Mouse (Mus musculus): ENCODE results near the gene Setd4. TPM values are rescaled to one million over a fixed set of nuclear protein-coding genes. Genes with fewer than 3 reads are reported as not detected.

The Setd4 gene
- polyA plus RNA-seq, 1 experiment from 2014 or later: 17.0 TPM

DNA sequence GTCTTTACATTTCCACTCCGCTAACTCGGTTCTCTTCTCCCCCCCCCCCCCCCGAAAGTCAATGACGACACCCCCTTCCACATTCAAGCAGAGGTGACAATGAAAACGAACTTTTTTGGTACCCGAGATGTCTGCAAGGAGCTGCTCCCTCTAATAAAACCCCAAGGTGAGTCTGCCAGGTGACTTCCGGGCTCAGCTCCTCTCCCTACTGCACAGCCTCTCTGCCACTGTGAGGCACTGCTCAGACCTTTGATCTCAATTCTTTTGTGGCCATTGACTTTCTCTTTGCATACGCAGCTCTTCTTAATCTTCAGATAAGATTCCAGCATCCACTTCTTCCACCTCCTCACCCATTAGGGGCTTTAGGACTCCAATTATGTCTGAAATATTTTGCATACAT, 4.9 kb upstream of the Setd4 start:
- H3K4me3 ChIP-seq (replicated peaks): peak overlapping the region; percentile 81
- peaks cover 17% of the 10 kb centered on the region for H3K4me1 ChIP-seq
- 64% methylated on average over 8 of the region's 8 CpGs for WGBS
- ATAC-seq (ENCODE audit: insufficient number of reproducible peaks, low FRiP score, low TSS enrichment, low read depth): no peak
- H3K36me3 ChIP-seq: peaks cover 18% of the 10 kb centered on the region; the same call in 1 of the 2 replicates
- no peaks in the 10 kb centered on the region for H3K9me3 ChIP-seq (replicated peaks)
- H3K27ac ChIP-seq (replicated peaks): no peak overlapping the region
- no peaks in the 10 kb centered on the region for H3K27me3 ChIP-seq
- H3K9ac ChIP-seq: no peak overlapping the region
- peak overlapping the region; percentile 81 for H3K4me2 ChIP-seq (replicated peaks)

DNA sequence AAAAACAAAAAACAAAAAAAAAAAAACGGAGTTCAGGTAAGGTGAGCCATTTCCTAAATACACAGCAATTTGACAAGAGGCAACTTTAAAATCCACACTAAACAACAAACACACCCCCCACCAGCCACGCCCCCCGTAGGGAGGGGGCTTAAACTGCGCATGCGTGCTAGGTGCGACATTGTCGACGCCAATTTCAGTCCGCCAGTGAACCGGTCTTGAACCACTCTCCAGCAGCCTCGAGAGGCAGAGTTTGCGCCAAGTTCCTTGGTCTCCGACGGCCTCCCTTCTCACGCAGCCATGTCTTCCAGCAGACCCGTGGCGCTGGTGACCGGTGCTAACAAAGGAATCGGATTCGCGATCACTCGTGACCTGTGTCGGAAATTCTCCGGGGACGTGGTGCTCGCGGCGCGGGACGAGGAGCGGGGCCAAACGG, 3.8 kb upstream of the Setd4 start:
- Histone ChIP-seq H3K27me3 (no peaks in the 10 kb centered on the region), H3K4me2 (replicated peaks) (peak overlapping the region; percentile 81), H3K9me3 (replicated peaks) (no peaks in the 10 kb centered on the region), H3K27ac (replicated peaks) (peak overlapping the region; percentile 70), H3K4me3 (replicated peaks) (peak overlapping the region; percentile 81), H3K9ac (peak overlapping the region; percentile 79), H3K4me1 (peaks cover 23% of the 10 kb centered on the region), H3K36me3 (peaks cover 18% of the 10 kb centered on the region; the same call in 1 of the 2 replicates)
- WGBS: 0% methylated on average over 32 of the region's 32 CpGs
- ATAC-seq (ENCODE audit: insufficient number of reproducible peaks, low FRiP score, low TSS enrichment, low read depth): peak; percentile 71; the same call in 1 of the 2 replicates

DNA sequence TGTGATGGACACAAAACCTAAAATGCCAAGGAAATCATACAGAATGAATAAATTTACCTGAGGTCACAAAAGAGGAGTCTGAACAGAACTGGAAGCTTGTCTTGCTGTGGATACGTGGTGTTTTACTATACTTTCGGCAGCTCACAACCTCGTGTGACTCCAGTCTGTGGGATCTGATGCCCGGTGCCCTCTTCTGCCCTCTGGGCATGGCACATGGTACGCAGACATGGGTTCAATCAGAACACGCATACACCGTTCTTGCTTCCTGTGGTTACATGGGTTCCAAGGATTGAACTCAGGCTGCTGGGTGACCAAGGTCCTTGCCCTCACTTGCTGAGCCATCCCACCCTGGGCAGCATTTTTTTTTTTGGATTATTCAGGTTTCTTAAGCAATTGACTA, 2.3 kb upstream of the Setd4 start:
- WGBS: 81% methylated on average over 7 of the region's 7 CpGs
- no peak for ATAC-seq (ENCODE audit: insufficient number of reproducible peaks, low FRiP score, low TSS enrichment, low read depth)
- Histone ChIP-seq H3K9me3 (replicated peaks) (no peaks in the 10 kb centered on the region), H3K4me3 (replicated peaks) (no peak overlapping the region), H3K9ac (no peak overlapping the region), H3K27ac (replicated peaks) (no peak overlapping the region), H3K4me1 (peaks cover 25% of the 10 kb centered on the region), H3K27me3 (no peaks in the 10 kb centered on the region), H3K36me3 (peaks cover 7% of the 10 kb centered on the region; the same call in 1 of the 2 replicates), H3K4me2 (replicated peaks) (no peak overlapping the region)

DNA sequence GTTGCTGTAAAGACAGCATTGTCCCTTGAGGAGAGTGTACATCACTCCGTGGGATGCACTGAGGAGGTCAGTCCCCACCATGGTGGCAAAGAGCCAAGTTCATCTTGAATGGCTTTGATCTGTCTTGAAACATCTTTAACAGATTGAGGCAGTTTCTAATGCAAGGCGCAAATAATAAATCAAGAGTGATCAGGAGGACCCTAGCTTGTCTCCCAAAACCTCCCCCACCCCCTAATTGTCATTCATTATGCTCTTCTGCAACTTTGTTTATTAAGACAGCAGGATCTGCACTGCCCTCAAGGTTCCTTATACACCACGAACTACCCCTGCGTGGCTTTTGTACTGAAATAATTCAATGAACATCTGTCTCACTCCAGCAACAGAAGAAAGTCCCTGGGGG, 1.7 kb upstream of the Setd4 start, which contains the start of gene Cbr1:
Gene Cbr1, plus strand, starts transcription at position 301 of the 400 bp plus-strand sequence.
- no peaks in the 10 kb centered on the region for H3K9me3 ChIP-seq (replicated peaks)
- H3K4me2 ChIP-seq (replicated peaks): peak within 1 kb of the TSS; percentile 90
- H3K4me3 ChIP-seq (replicated peaks): peak within 1 kb of the TSS; percentile 74
- H3K27ac ChIP-seq (replicated peaks): no peak within 1 kb of the TSS
- H3K4me1 ChIP-seq: peaks cover 25% of the 10 kb centered on the region
- no peak within 1 kb of the TSS; the same call in 1 of the 2 replicates for H3K9ac ChIP-seq
- H3K36me3 ChIP-seq: peaks cover 6% of the 10 kb centered on the region; the same call in 1 of the 2 replicates
- WGBS: 62% methylated on average over 4 of the region's 4 CpGs
- no peak for ATAC-seq (ENCODE audit: insufficient number of reproducible peaks, low FRiP score, low TSS enrichment, low read depth)
- no peaks in the 10 kb centered on the region for H3K27me3 ChIP-seq

DNA sequence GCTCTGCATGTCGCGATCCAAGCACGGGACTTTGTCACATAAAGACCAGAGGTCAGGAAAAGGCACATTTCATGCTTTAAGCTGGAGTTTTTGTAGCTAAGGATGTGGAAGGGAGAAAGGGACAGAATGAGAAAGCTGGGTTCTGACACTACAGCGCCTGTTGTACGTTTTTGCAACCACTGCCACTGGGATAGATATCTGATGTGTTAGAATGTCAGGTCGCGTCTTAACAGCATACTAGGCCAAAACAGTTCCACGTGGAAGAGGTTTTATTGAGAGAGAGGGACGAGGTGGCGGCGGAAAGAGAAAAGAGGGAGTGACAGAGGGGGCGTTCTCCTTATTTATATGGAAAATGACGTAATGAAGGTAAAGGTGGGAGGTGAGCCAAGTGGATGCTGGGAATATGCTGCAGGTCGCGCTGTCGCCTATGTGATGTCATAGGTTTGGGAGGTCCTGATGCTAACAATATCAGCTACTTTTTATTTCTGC, 662 bp upstream of the Setd4 start:
- Histone ChIP-seq H3K36me3 (0 out of 2 replicates have a peak, but pooled peaks cover 6% of the 10 kb centered on the region), H3K4me3 (replicated peaks) (peak overlapping the region; percentile 74), H3K9me3 (replicated peaks) (no peaks in the 10 kb centered on the region), H3K27me3 (no peaks in the 10 kb centered on the region), H3K27ac (replicated peaks) (peak overlapping the region; percentile 93), H3K4me1 (peaks cover 25% of the 10 kb centered on the region), H3K9ac (peak overlapping the region; percentile 66; the same call in 1 of the 2 replicates), H3K4me2 (replicated peaks) (peak overlapping the region; percentile 90)
- WGBS: 4% methylated on average over 16 of the region's 16 CpGs
- no peak for ATAC-seq (ENCODE audit: insufficient number of reproducible peaks, low FRiP score, low TSS enrichment, low read depth)

DNA sequence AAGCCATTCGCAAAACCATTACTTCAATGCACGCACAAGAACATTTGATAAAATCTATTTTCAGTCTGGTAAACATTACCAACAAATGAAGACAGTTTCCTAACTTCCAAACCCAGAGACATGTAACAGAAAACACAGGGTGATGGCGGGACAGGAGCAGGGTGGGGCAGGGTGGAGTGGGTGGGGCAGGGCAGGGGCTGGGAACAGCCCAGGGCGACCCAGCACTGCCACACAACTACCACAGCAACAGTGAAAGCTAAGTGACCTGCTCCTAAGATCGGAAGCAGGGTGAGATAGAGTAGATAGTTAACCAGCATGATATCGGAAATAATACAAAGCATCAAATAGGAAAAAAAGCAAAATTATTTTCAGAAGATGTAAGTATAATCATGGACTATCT, 4.4 kb downstream of the Setd4 start:
- H3K9ac ChIP-seq: no peak overlapping the region
- H3K27ac ChIP-seq (replicated peaks): no peak overlapping the region
- H3K27me3 ChIP-seq: no peaks in the 10 kb centered on the region
- no peak overlapping the region for H3K4me3 ChIP-seq (replicated peaks)
- peaks cover 37% of the 10 kb centered on the region for H3K36me3 ChIP-seq
- 85% methylated on average over 6 of the region's 6 CpGs for WGBS
- ATAC-seq (ENCODE audit: insufficient number of reproducible peaks, low FRiP score, low TSS enrichment, low read depth): no peak
- H3K9me3 ChIP-seq (replicated peaks): no peaks in the 10 kb centered on the region
- no peak overlapping the region for H3K4me2 ChIP-seq (replicated peaks)
- H3K4me1 ChIP-seq: peaks cover 13% of the 10 kb centered on the region

DNA sequence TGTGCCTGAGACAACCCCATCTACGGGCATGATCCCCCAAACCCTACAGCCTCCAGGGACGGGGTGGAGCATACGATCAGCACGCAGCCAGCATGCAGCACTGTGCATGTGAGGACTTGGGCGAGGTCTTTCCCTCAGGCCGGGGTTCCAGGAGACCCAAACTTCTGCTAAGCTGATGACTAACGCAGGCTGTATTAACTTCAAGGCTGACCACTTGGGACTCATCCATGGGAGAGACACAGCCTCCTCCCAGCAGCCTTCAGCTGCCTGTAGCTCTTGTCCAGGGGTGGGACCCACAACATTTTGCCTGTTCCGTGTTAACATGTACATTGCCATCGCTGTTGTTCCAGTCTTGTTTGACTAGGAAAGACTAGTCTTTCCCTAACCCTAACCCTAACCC, 6.3 kb downstream of the Setd4 start:
- Histone ChIP-seq H3K4me3 (replicated peaks) (no peak overlapping the region), H3K36me3 (peaks cover 48% of the 10 kb centered on the region), H3K27ac (replicated peaks) (no peak overlapping the region), H3K4me1 (0 out of 2 replicates have a peak, but pooled peaks cover under 1% of the 10 kb centered on the region), H3K9me3 (replicated peaks) (no peaks in the 10 kb centered on the region), H3K9ac (no peak overlapping the region), H3K4me2 (replicated peaks) (no peak overlapping the region), H3K27me3 (no peaks in the 10 kb centered on the region)
- WGBS: 89% methylated on average over 9 of the region's 9 CpGs
- ATAC-seq (ENCODE audit: insufficient number of reproducible peaks, low FRiP score, low TSS enrichment, low read depth): no peak

DNA sequence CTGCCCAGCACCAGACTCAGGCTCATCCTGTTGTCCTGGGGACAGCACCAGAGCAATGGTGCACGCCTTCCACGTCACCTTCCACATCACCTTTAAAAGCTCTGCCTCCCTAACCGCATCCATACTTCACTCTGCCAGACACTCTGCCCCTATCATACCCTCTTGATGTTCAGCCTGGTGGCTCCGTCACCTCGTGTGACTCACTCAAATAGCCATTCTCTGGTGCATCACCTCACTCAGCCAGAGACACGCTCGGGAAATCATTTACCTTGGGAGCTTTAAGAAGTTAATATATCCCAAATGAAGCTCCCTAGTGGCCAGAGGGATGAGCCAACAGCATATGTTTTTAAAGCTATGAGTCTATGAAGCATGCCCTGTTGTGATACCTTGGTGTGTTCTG, 7.1 kb downstream of the Setd4 start:
- WGBS: 89% methylated on average over 7 of the region's 7 CpGs
- Histone ChIP-seq H3K27ac (replicated peaks) (no peak overlapping the region), H3K27me3 (no peaks in the 10 kb centered on the region), H3K4me1 (no peaks in the 10 kb centered on the region), H3K4me3 (replicated peaks) (no peak overlapping the region), H3K36me3 (peaks cover 48% of the 10 kb centered on the region), H3K9ac (no peak overlapping the region), H3K4me2 (replicated peaks) (no peak overlapping the region), H3K9me3 (replicated peaks) (no peaks in the 10 kb centered on the region)
- ATAC-seq (ENCODE audit: insufficient number of reproducible peaks, low FRiP score, low TSS enrichment, low read depth): no peak

DNA sequence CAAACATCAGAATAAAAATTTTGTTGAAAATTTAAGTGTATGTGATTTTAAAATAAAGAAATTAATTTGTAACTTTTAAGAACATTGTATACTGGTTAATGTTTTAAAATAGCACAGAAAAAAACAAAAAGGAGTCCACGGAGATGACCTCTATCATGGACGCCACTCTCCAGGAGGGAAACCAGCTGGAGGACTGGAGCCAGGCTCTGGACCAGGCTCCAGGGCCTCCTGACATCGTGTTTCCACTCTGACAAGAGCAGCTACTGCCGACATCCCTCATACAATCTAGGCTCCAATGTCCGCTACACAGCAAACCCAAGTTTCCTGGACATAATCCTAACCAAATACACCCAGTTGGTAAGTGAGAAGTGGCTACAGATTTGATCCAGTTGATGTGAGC, 8.1 kb downstream of the Setd4 start:
- Histone ChIP-seq H3K27ac (replicated peaks) (no peak overlapping the region), H3K4me1 (no peaks in the 10 kb centered on the region), H3K4me2 (replicated peaks) (no peak overlapping the region), H3K4me3 (replicated peaks) (no peak overlapping the region), H3K9me3 (replicated peaks) (no peaks in the 10 kb centered on the region), H3K9ac (no peak overlapping the region), H3K27me3 (no peaks in the 10 kb centered on the region), H3K36me3 (peaks cover 53% of the 10 kb centered on the region)
- ATAC-seq (ENCODE audit: insufficient number of reproducible peaks, low FRiP score, low TSS enrichment, low read depth): no peak
- 89% methylated on average over 5 of the region's 5 CpGs for WGBS

DNA sequence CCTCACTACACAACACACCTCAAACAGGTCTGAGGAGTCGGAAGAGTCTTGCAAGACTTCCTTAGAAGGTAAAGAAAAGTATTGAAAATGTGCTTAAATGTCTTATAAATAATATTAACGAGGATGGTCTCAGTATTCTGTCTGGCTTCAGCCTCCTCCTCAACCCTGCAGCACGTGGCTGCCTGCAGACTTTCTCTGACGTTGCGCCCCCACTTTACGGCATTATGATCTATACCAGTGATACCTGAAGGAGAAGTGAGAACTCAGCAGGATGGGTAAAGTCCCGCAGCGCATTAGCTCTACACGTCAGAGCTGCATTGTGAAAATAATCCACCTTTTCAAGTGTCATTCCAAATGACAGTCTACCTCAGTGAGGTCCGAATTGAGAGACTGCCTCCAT, 9.4 kb downstream of the Setd4 start:
- H3K36me3 ChIP-seq: peaks cover 60% of the 10 kb centered on the region
- H3K4me2 ChIP-seq (replicated peaks): no peak overlapping the region
- H3K9ac ChIP-seq: no peak overlapping the region
- H3K27me3 ChIP-seq: no peaks in the 10 kb centered on the region
- no peak for ATAC-seq (ENCODE audit: insufficient number of reproducible peaks, low FRiP score, low TSS enrichment, low read depth)
- WGBS: 92% methylated on average over 10 of the region's 10 CpGs
- H3K4me1 ChIP-seq: no peaks in the 10 kb centered on the region
- no peak overlapping the region for H3K27ac ChIP-seq (replicated peaks)
- H3K9me3 ChIP-seq (replicated peaks): no peaks in the 10 kb centered on the region
- no peak overlapping the region for H3K4me3 ChIP-seq (replicated peaks)

DNA sequence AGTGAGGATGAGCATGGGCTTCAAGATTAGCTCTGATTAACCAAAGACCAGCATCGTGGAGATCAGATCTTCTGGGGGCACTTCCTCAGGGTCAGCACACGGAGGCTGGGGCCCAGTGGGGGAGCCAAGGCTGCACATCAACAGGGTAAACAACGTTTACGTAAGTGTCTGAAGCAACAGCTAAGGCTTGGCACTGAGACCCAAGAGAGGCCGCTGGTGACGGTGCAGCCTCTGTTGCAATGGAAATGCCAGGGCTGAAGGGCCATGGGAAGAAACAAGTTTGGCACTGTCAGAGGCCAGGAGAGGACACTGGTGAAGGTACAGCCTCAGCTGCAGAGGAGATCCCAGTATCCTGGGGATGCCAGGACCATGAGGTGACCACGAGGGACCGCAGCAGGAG, 10.5 kb downstream of the Setd4 start:
- no peak overlapping the region for H3K4me2 ChIP-seq (replicated peaks)
- no peaks in the 10 kb centered on the region for H3K4me1 ChIP-seq
- H3K9me3 ChIP-seq (replicated peaks): no peaks in the 10 kb centered on the region
- no peak overlapping the region for H3K9ac ChIP-seq
- 92% methylated on average over 8 of the region's 8 CpGs for WGBS
- peaks cover 63% of the 10 kb centered on the region for H3K36me3 ChIP-seq
- H3K27me3 ChIP-seq: no peaks in the 10 kb centered on the region
- no peak overlapping the region for H3K4me3 ChIP-seq (replicated peaks)
- ATAC-seq (ENCODE audit: insufficient number of reproducible peaks, low FRiP score, low TSS enrichment, low read depth): no peak
- no peak overlapping the region for H3K27ac ChIP-seq (replicated peaks)

DNA sequence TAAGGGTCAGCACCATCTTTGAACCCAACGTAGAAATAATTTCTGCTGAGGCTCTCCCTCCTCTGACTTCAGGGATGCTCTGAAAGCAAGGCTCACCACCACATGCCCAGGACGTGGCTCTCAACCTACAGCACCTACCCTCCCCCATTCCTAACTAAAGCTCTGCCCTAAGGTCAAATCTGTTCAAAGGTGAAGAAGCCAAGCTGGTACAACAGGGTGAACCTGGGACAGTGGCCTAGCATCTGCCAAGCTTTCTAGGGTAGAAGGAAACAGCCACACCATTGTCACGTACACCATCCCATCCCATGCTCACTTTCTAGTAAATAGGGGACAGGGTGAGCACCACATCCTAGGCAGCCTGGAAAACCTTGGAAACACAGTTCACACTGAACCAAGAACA, 11.2 kb downstream of the Setd4 start:
- no peaks in the 10 kb centered on the region for H3K9me3 ChIP-seq (replicated peaks)
- H3K4me2 ChIP-seq (replicated peaks): no peak overlapping the region
- H3K9ac ChIP-seq: no peak overlapping the region
- H3K4me1 ChIP-seq: no peaks in the 10 kb centered on the region
- no peak for ATAC-seq (ENCODE audit: insufficient number of reproducible peaks, low FRiP score, low TSS enrichment, low read depth)
- WGBS: 91% methylated on average over 3 of the region's 3 CpGs
- peaks cover 56% of the 10 kb centered on the region for H3K36me3 ChIP-seq
- no peaks in the 10 kb centered on the region for H3K27me3 ChIP-seq
- no peak overlapping the region for H3K4me3 ChIP-seq (replicated peaks)
- H3K27ac ChIP-seq (replicated peaks): no peak overlapping the region

All from embryonic facial prominence, embryonic 15.5 days (tissue).